13 mouse cellular contexts compared by ENCODE assay signal in the genomic region with DNA sequence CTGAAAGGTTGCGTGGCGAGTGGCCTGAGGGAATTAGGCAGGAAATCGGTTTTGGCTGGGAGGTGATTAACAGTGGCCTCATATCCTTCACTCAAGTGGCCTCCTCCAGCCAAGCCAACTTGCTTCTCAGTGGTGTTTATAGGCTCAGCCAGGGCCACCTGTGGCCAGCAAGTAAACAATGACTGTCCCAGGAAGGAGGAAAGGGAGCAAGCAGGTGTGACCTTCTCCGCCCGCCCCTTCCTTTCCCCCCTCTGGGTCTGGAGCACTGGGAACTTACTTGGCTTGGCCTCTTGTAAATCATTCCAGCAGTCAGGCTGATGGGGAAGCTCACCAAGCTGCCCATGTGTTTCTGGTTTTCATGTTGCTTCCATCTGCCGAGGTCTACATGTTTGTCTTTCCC. TPM values are rescaled to one million over a fixed set of nuclear protein-coding genes. Genes with fewer than 3 reads are reported as not detected.
A peak's percentile ranks its signal among the peaks of the same experiment; 100 is the strongest.
DNase-seq lines count a peak whose midpoint lies in the region; ATAC-seq lines count a peak whose summit lies in the region.
"Had no signal": no experiment of that assay in that cellular context is flagged by ENCODE, and none has a peak within 500 bp of the region (broad histone marks: within the 10 kb centered on the region; RNA-seq: fewer than 3 reads in every experiment).

No protein-coding gene starts in this region.

- H3K4me2 ChIP-seq in kidney, embryonic 16.5 days (replicated peaks; ENCODE audit: low read depth, low read length) = no peak overlapping the region
- no peak overlapping the region for H3K4me2 ChIP-seq in limb, embryonic 12.5 days
- no peak overlapping the region for H3K4me2 ChIP-seq in midbrain, embryonic 15.5 days
- H3K4me2 ChIP-seq: hindbrain, embryonic 15.5 days had no signal

- ATAC-seq in kidney, embryonic 16.5 days (ENCODE audit: low FRiP score, low TSS enrichment) = peak; percentile 31; the same call in 1 of the 2 replicates
- ATAC-seq in limb, embryonic 12.5 days (ENCODE audit: insufficient number of reproducible peaks, insufficient read depth, low FRiP score, low TSS enrichment, low read depth) = peak; percentile 37; the same call in 1 of the 2 replicates
- no peak for ATAC-seq in midbrain, embryonic 15.5 days (replicated peaks)

- no peaks in the 10 kb centered on the region for H3K27me3 ChIP-seq in kidney, embryonic 16.5 days (ENCODE audit: insufficient read depth, low read length)
- no peaks in the 10 kb centered on the region for H3K27me3 ChIP-seq in limb, embryonic 12.5 days
- no peaks in the 10 kb centered on the region for H3K27me3 ChIP-seq in midbrain, embryonic 15.5 days (replicated peaks)
- H3K27me3 ChIP-seq: hindbrain, embryonic 15.5 days had no signal

- H3K27ac ChIP-seq in kidney, embryonic 16.5 days (ENCODE audit: low read length) = no peak overlapping the region
- peak overlapping the region; percentile 68; the same call in 1 of the 2 replicates for H3K27ac ChIP-seq in limb, embryonic 12.5 days
- H3K27ac ChIP-seq in midbrain, embryonic 15.5 days = no peak overlapping the region
- H3K27ac ChIP-seq: hindbrain, embryonic 15.5 days; stomach, postnatal 0 days had no signal

- no peaks in the 10 kb centered on the region for H3K9me3 ChIP-seq in kidney, embryonic 16.5 days (ENCODE audit: low read length)
- no peaks in the 10 kb centered on the region for H3K9me3 ChIP-seq in limb, embryonic 12.5 days
- H3K9me3 ChIP-seq in midbrain, embryonic 15.5 days = no peaks in the 10 kb centered on the region
- H3K9me3 ChIP-seq: hindbrain, embryonic 15.5 days had no signal

- 48% methylated on average over 6 of the region's 6 CpGs for WGBS in kidney, embryonic 16.5 days
- 35% methylated on average over 6 of the region's 6 CpGs for WGBS in limb, embryonic 12.5 days
- 85% methylated on average over 6 of the region's 6 CpGs for WGBS in midbrain, embryonic 15.5 days

- no peak overlapping the region for H3K4me3 ChIP-seq in kidney, embryonic 16.5 days (ENCODE audit: low read length)
- H3K4me3 ChIP-seq in limb, embryonic 12.5 days (replicated peaks) = no peak overlapping the region
- no peak overlapping the region for H3K4me3 ChIP-seq in midbrain, embryonic 15.5 days
- H3K4me3 ChIP-seq: erythroblast, embryonic 14.5 days; hindbrain, embryonic 15.5 days had no signal

- DNase-seq in adrenal gland, postnatal 14 days = peak; percentile 44
- DNase-seq in adrenal gland, adult 18-20 months (ENCODE audit: low spot score in 2 of 2) = no peak
- no peak for DNase-seq in kidney, postnatal 4 days
- DNase-seq in cerebellum, postnatal 36 days = peak; percentile 59 to 63
- DNase-seq in frontal cortex, postnatal 10 days (ENCODE audit: low spot score in 2 of 2) = no peak
- DNase-seq: kidney, adult 8-10 months; right cerebral cortex, postnatal 4 days had no signal

- H3K9ac ChIP-seq in kidney, embryonic 16.5 days (replicated peaks; ENCODE audit: low read length) = no peak overlapping the region
- no peak overlapping the region for H3K9ac ChIP-seq in limb, embryonic 12.5 days (replicated peaks)
- no peak overlapping the region for H3K9ac ChIP-seq in midbrain, embryonic 15.5 days
- H3K9ac ChIP-seq: hindbrain, embryonic 15.5 days had no signal

- H3K36me3 ChIP-seq in kidney, embryonic 16.5 days (ENCODE audit: insufficient read depth, low read length) = peaks cover 30% of the 10 kb centered on the region
- peaks cover 31% of the 10 kb centered on the region for H3K36me3 ChIP-seq in limb, embryonic 12.5 days
- peaks cover 10% of the 10 kb centered on the region; the same call in 1 of the 2 replicates for H3K36me3 ChIP-seq in midbrain, embryonic 15.5 days (replicated peaks)

- peaks cover 5% of the 10 kb centered on the region; the same call in 1 of the 2 replicates for H3K4me1 ChIP-seq in kidney, embryonic 16.5 days (ENCODE audit: insufficient read depth, low read length)
- peaks cover 12% of the 10 kb centered on the region for H3K4me1 ChIP-seq in limb, embryonic 12.5 days (replicated peaks)
- no peaks in the 10 kb centered on the region for H3K4me1 ChIP-seq in midbrain, embryonic 15.5 days
- H3K4me1 ChIP-seq: hindbrain, embryonic 15.5 days had no signal

RNA-seq across cellular contexts. Expression of a gene that starts 46.3 kb away (rescaled TPM):
- 10.7 and 13.2 TPM in 2 replicates for total RNA-seq in adrenal gland, postnatal 14 days (2021)
- total RNA-seq in adrenal gland, adult 18-20 months (2021) = 1 to 10 TPM; 1.5 to 3.5 TPM
- polyA plus RNA-seq in kidney, embryonic 16.5 days (2015; fragmentation: Nextera tagmentation; extraction: Ambion mirVana) = 16.5 and 18.0 TPM in 2 replicates
- 15.6 TPM in 2 replicates for polyA plus RNA-seq in limb, embryonic 12.5 days (2016; fragmentation: Nextera tagmentation; extraction: Ambion mirVana)
- 11.3 and 12.2 TPM in 2 replicates for polyA plus RNA-seq in midbrain, embryonic 15.5 days (2015; fragmentation: Nextera tagmentation; extraction: Ambion mirVana)

RNA-seq across cellular contexts. Expression of a gene that starts 50.0 kb away (rescaled TPM):
- 0.86 and 4.1 TPM in 2 replicates for total RNA-seq in adrenal gland, postnatal 14 days (2021)
- total RNA-seq in adrenal gland, adult 18-20 months (2021) = 1 to 10 TPM; 3.1 to 3.3 TPM
- 3.4 and 11.5 TPM in 2 replicates for polyA plus RNA-seq in kidney, embryonic 16.5 days (2015; fragmentation: Nextera tagmentation; extraction: Ambion mirVana)
- 2.9 and 3.4 TPM in 2 replicates for polyA plus RNA-seq in limb, embryonic 12.5 days (2016; fragmentation: Nextera tagmentation; extraction: Ambion mirVana)
- polyA plus RNA-seq in midbrain, embryonic 15.5 days (2015; fragmentation: Nextera tagmentation; extraction: Ambion mirVana) = 4.0 and 5.4 TPM in 2 replicates

Comparison
In these comparisons a context has a peak if more than half of its experiments do, and no peak if none do; other contexts are left out.
1. DNase-seq: peak in adrenal gland, postnatal 14 days (single experiment) and cerebellum, postnatal 36 days (2 of 2); none in adrenal gland, adult 18-20 months (0 of 2), kidney, postnatal 4 days (0 of 2) and frontal cortex, postnatal 10 days (0 of 2).